In genomic region chr5:120578504-120579081, GRCm38 (mm10) we compare ENCODE assay signal across 8 mouse cellular contexts. TPM values are rescaled to one million over a fixed set of nuclear protein-coding genes. Genes with fewer than 3 reads are reported as not detected.
A peak's percentile ranks its signal among the peaks of the same experiment; 100 is the strongest.
DNase-seq lines count a peak whose midpoint lies in the region; ATAC-seq lines count a peak whose summit lies in the region.

No protein-coding gene starts in this region.

- H3K36me3 ChIP-seq in embryonic facial prominence, embryonic 12.5 days: peaks cover 18% of the 10 kb centered on the region
- peaks cover 6% of the 10 kb centered on the region; the same call in 1 of the 2 replicates for H3K36me3 ChIP-seq in midbrain, embryonic 14.5 days (ENCODE audit: control insufficient read depth, insufficient read depth, low read length)

- peak; percentile 25; the same call in 1 of the 2 replicates for ATAC-seq in embryonic facial prominence, embryonic 12.5 days (ENCODE audit: insufficient number of reproducible peaks, insufficient read depth, low FRiP score, low TSS enrichment)
- peak; percentile 17; the same call in 1 of the 2 replicates for ATAC-seq in megakaryocyte-erythroid progenitor cell, adult 5-6 weeks (replicated peaks; ENCODE audit: low FRiP score, low TSS enrichment, poor library complexity, severe bottlenecking)
- no peak for ATAC-seq in midbrain, embryonic 14.5 days (ENCODE audit: low FRiP score, low TSS enrichment)

- no peaks in the 10 kb centered on the region for H3K9me3 ChIP-seq in embryonic facial prominence, embryonic 12.5 days
- no peaks in the 10 kb centered on the region for H3K9me3 ChIP-seq in midbrain, embryonic 14.5 days (ENCODE audit: control insufficient read depth, low read length)

- H3K27ac ChIP-seq in embryonic facial prominence, embryonic 12.5 days: peak overlapping the region; percentile 80
- no peak overlapping the region for H3K27ac ChIP-seq in midbrain, embryonic 14.5 days (replicated peaks; ENCODE audit: low read depth, low read length)

- H3K27me3 ChIP-seq in embryonic facial prominence, embryonic 12.5 days: no peaks in the 10 kb centered on the region
- H3K27me3 ChIP-seq in midbrain, embryonic 14.5 days (ENCODE audit: control insufficient read depth, insufficient read depth, low read length): no peaks in the 10 kb centered on the region

- peak; percentile 3 for DNase-seq in retina, embryonic 14.5 days (ENCODE audit: low spot score)
- no peak for DNase-seq in retina, postnatal 1 day
- peak; percentile 70 to 81 for DNase-seq in heart, postnatal 10 days
- DNase-seq in kidney, postnatal 25 days: peak; percentile 82 to 85
- DNase-seq in thymus, postnatal 0 days (ENCODE audit: low spot score): peak; percentile 90
- no peak for DNase-seq in midbrain, embryonic 14.5 days

- H3K9ac ChIP-seq in embryonic facial prominence, embryonic 12.5 days: no peak overlapping the region
- no peak overlapping the region for H3K9ac ChIP-seq in midbrain, embryonic 14.5 days (replicated peaks; ENCODE audit: low read length)

- 34% methylated on average over 12 of the region's 12 CpGs for WGBS in embryonic facial prominence, embryonic 12.5 days
- 68% methylated on average over 12 of the region's 12 CpGs for whole genome bisulfite sequencing in midbrain, embryonic 14.5 days

- intact Hi-C loops in heart, postnatal 10 days (cut with DNase I): no loop called here

- H3K4me2 ChIP-seq in embryonic facial prominence, embryonic 12.5 days (replicated peaks): no peak overlapping the region; the same call in 1 of the 2 replicates
- H3K4me2 ChIP-seq in midbrain, embryonic 14.5 days (ENCODE audit: low read length): no peak overlapping the region

- H3K4me3 ChIP-seq in embryonic facial prominence, embryonic 12.5 days: no peak overlapping the region
- no peak overlapping the region for H3K4me3 ChIP-seq in midbrain, embryonic 14.5 days (replicated peaks; ENCODE audit: low read depth, low read length)

- peaks cover 34% of the 10 kb centered on the region for H3K4me1 ChIP-seq in embryonic facial prominence, embryonic 12.5 days
- peaks cover 13% of the 10 kb centered on the region; the same call in 1 of the 2 replicates for H3K4me1 ChIP-seq in midbrain, embryonic 14.5 days (ENCODE audit: control insufficient read depth, insufficient read depth, low read length)

RNA-seq across cellular contexts. Expression of gene Tpcn1, which starts 9.9 kb away (rescaled TPM):
- 17.4 and 18.9 TPM in 2 replicates for polyA plus RNA-seq in embryonic facial prominence, embryonic 12.5 days (2016; fragmentation: Nextera tagmentation; extraction: Ambion mirVana)
- 10 to 100 TPM; 33.0 to 38.7 TPM for total RNA-seq in heart, postnatal 10 days (2021)
- total RNA-seq in megakaryocyte-erythroid progenitor cell, adult 5-6 weeks (2014; fragmentation: Nextera tagmentation): 71.7 and 84.7 TPM in 2 replicates
- 16.0 and 19.1 TPM in 2 replicates for total RNA-seq in megakaryocyte-erythroid progenitor cell, adult 5-6 weeks (2017)
- 33.3 and 48.6 TPM in 2 replicates for polyA plus RNA-seq in thymus, postnatal 0 days (2015; fragmentation: Nextera tagmentation; extraction: Ambion mirVana)
- polyA plus RNA-seq in midbrain, embryonic 14.5 days (2014; fragmentation: Nextera tagmentation; extraction: Ambion mirVana): 10.4 and 12.2 TPM in 2 replicates

RNA-seq across cellular contexts. Expression of gene Iqcd, which starts 10.2 kb away (rescaled TPM):
- 0.65 and 0.70 TPM in 2 replicates for polyA plus RNA-seq in embryonic facial prominence, embryonic 12.5 days (2016; fragmentation: Nextera tagmentation; extraction: Ambion mirVana)
- total RNA-seq in heart, postnatal 10 days (2021): under 1 TPM in 1 of 2 experiments, not detected in 1; 0.17 TPM
- total RNA-seq in megakaryocyte-erythroid progenitor cell, adult 5-6 weeks (2014; fragmentation: Nextera tagmentation): 6.4 and 9.0 TPM in 2 replicates
- 6.3 and 7.9 TPM in 2 replicates for total RNA-seq in megakaryocyte-erythroid progenitor cell, adult 5-6 weeks (2017)
- polyA plus RNA-seq in thymus, postnatal 0 days (2015; fragmentation: Nextera tagmentation; extraction: Ambion mirVana): 1.5 and 1.7 TPM in 2 replicates
- 1.4 and 1.7 TPM in 2 replicates for polyA plus RNA-seq in midbrain, embryonic 14.5 days (2014; fragmentation: Nextera tagmentation; extraction: Ambion mirVana)

RNA-seq across cellular contexts. Expression of gene Rita1, which starts 33.8 kb away (rescaled TPM):
- polyA plus RNA-seq in embryonic facial prominence, embryonic 12.5 days (2016; fragmentation: Nextera tagmentation; extraction: Ambion mirVana): 16.7 and 17.5 TPM in 2 replicates
- total RNA-seq in heart, postnatal 10 days (2021): 10 to 100 TPM; 12.7 to 13.1 TPM
- total RNA-seq in megakaryocyte-erythroid progenitor cell, adult 5-6 weeks (2014; fragmentation: Nextera tagmentation): 9.9 and 11.8 TPM in 2 replicates
- total RNA-seq in megakaryocyte-erythroid progenitor cell, adult 5-6 weeks (2017): 5.5 and 6.9 TPM in 2 replicates
- 10.7 TPM in 2 replicates for polyA plus RNA-seq in thymus, postnatal 0 days (2015; fragmentation: Nextera tagmentation; extraction: Ambion mirVana)
- 20.6 and 25.5 TPM in 2 replicates for polyA plus RNA-seq in midbrain, embryonic 14.5 days (2014; fragmentation: Nextera tagmentation; extraction: Ambion mirVana)

RNA-seq across cellular contexts. Expression of gene Ddx54, which starts 33.9 kb away (rescaled TPM):
- polyA plus RNA-seq in embryonic facial prominence, embryonic 12.5 days (2016; fragmentation: Nextera tagmentation; extraction: Ambion mirVana): 50.9 and 53.1 TPM in 2 replicates
- 10 to 100 TPM; 27.1 to 28.3 TPM for total RNA-seq in heart, postnatal 10 days (2021)
- 28.3 and 41.7 TPM in 2 replicates for total RNA-seq in megakaryocyte-erythroid progenitor cell, adult 5-6 weeks (2014; fragmentation: Nextera tagmentation)
- total RNA-seq in megakaryocyte-erythroid progenitor cell, adult 5-6 weeks (2017): 40.4 and 40.6 TPM in 2 replicates
- polyA plus RNA-seq in thymus, postnatal 0 days (2015; fragmentation: Nextera tagmentation; extraction: Ambion mirVana): 106 and 108 TPM in 2 replicates
- polyA plus RNA-seq in midbrain, embryonic 14.5 days (2014; fragmentation: Nextera tagmentation; extraction: Ambion mirVana): 29.4 and 31.9 TPM in 2 replicates

RNA-seq across cellular contexts. Expression of gene Cfap73, which starts 55.4 kb away (rescaled TPM):
- polyA plus RNA-seq in embryonic facial prominence, embryonic 12.5 days (2016; fragmentation: Nextera tagmentation; extraction: Ambion mirVana): not detected in 2 replicates
- total RNA-seq in heart, postnatal 10 days (2021): not detected
- not detected in 2 replicates for total RNA-seq in megakaryocyte-erythroid progenitor cell, adult 5-6 weeks (2014; fragmentation: Nextera tagmentation)
- total RNA-seq in megakaryocyte-erythroid progenitor cell, adult 5-6 weeks (2017): not detected in 2 replicates
- polyA plus RNA-seq in thymus, postnatal 0 days (2015; fragmentation: Nextera tagmentation; extraction: Ambion mirVana): 0.23 and 0.30 TPM in 2 replicates
- 0.32 TPM in 1 of 2 replicates, not detected in the other for polyA plus RNA-seq in midbrain, embryonic 14.5 days (2014; fragmentation: Nextera tagmentation; extraction: Ambion mirVana)

Comparison
In these comparisons a context has a peak if more than half of its experiments do, and no peak if none do; other contexts are left out.
1. DNase-seq: peak in retina, embryonic 14.5 days (single experiment), heart, postnatal 10 days (2 of 2), kidney, postnatal 25 days (2 of 2) and thymus, postnatal 0 days (single experiment); none in retina, postnatal 1 day (single experiment) and midbrain, embryonic 14.5 days (single experiment).